Mouse (Mus musculus) neural tube, embryonic 14.5 days (tissue): ENCODE measurements around the gene Ipmk. TPM values are rescaled to one million over a fixed set of nuclear protein-coding genes. Genes with fewer than 3 reads are reported as not detected.

ENCODE experiments used
- ATAC-seq: fragments of 200-750 bp; cut with Nextera tagmentation; 2 replicates; pipeline ENCODE4 v1.8.0; 2017; ENCODE audit warnings: low read depth, mild to moderate bottlenecking, moderate TSS enrichment, moderate library complexity
- H3K27ac ChIP-seq: fragments of 300-500 bp; sonication (generic); 2 replicates; pipeline ENCODE4 v1.5.1; 2014; ENCODE audit warnings: low read depth, mild to moderate bottlenecking, control low read depth, low read length, moderate library complexity, mixed read lengths
- H3K27me3 ChIP-seq: fragments of 300-500 bp; sonication (generic); 2 replicates; pipeline ENCODE4 v1.6.1; 2014; ENCODE audit warnings: low read length; ENCODE audit not compliant: control insufficient read depth, insufficient read depth
- H3K36me3 ChIP-seq: fragments of 300-500 bp; sonication (generic); 2 replicates; pipeline ENCODE4 v1.6.1; 2014; ENCODE audit warnings: low read length, mixed read lengths; ENCODE audit not compliant: control insufficient read depth, insufficient read depth
- H3K4me1 ChIP-seq: fragments of 300-500 bp; sonication (generic); 2 replicates; pipeline ENCODE4 v1.6.1; 2014; ENCODE audit warnings: low read length; ENCODE audit not compliant: control insufficient read depth, insufficient read depth
- H3K4me2 ChIP-seq: fragments of 300-500 bp; sonication (generic); 2 replicates; pipeline ENCODE4 v1.6.1; 2014; ENCODE audit warnings: mild to moderate bottlenecking, low read depth, low read length, control low read depth
- H3K4me3 ChIP-seq: fragments of 300-500 bp; sonication (generic); 2 replicates; pipeline ENCODE4 v1.5.1; 2014; ENCODE audit warnings: low read depth, low read length, control low read depth, mixed read lengths
- H3K9ac ChIP-seq: fragments of 300-500 bp; sonication (generic); replicated peaks from 2 replicates; pipeline ENCODE4 v1.6.1; 2014; ENCODE audit warnings: low read depth, mild to moderate bottlenecking, control low read depth, low read length, mixed read lengths
- H3K9me3 ChIP-seq: fragments of 300-500 bp; sonication (generic); 2 replicates; pipeline ENCODE4 v1.6.1; 2016; ENCODE audit warnings: low read length; ENCODE audit not compliant: control insufficient read depth
- WGBS: fragments of 180-500 bp; shearing (Covaris S2); extraction: QIAGEN DNeasy Blood & Tissue Kit; methylation state at CpG from one replicate; pipeline ENCODE4 v1.1.7; 2014; 5-methylcytosine and 5-hydroxymethylcytosine counted together
- polyA plus RNA-seq: library from polyadenylated mRNA; unstranded; fragments of >200 nt; fragmentation: Nextera tagmentation; extraction: Ambion mirVana; gene quantifications from 2 replicates; pipeline ENCODE4 v1.2.1, GENCODE M21; 2014

Ipmk gene
- polyA plus RNA-seq, 1 experiment from 2014 or later, result 24.3 TPM

GRCm38 (mm10) chr10:71479700-71480325 lies 132.2 kb downstream of the Ipmk start:
- H3K27ac ChIP-seq, result no peak overlapping the region
- no peaks in the 10 kb centered on the region for H3K36me3 ChIP-seq
- WGBS, result 10% methylated on average over 8 of the region's 8 CpGs
- no peak overlapping the region for H3K4me2 ChIP-seq
- no peak overlapping the region for H3K4me3 ChIP-seq
- peak; percentile 45; the same call in 1 of the 2 replicates for ATAC-seq
- H3K9me3 ChIP-seq, result no peaks in the 10 kb centered on the region
- no peaks in the 10 kb centered on the region for H3K27me3 ChIP-seq
- H3K9ac ChIP-seq, result no peak overlapping the region
- no peaks in the 10 kb centered on the region for H3K4me1 ChIP-seq

Other genes with a start within 250 kb of the Ipmk start
- gene Bicc1, start 188.1 kb upstream of the Ipmk start, polyA plus RNA-seq, result 2.0 and 6.6 TPM in 2 replicates
- gene Tfam, start 109.5 kb upstream of the Ipmk start, polyA plus RNA-seq, result 45.7 and 48.1 TPM in 2 replicates
- gene Ube2d1, start 62.5 kb upstream of the Ipmk start, polyA plus RNA-seq, result 218 and 220 TPM in 2 replicates
- 322 and 357 TPM in 2 replicates for gene Cisd1, start 2.8 kb upstream of the Ipmk start, polyA plus RNA-seq